Mouse (Mus musculus): ENCODE results near the gene Homer1. TPM values are rescaled to one million over a fixed set of nuclear protein-coding genes. Genes with fewer than 3 reads are reported as not detected.

Homer1 gene
- total and polyA plus RNA-seq, 3 experiments: 14.6 to 32.2 (median 16.2) TPM

DNA sequence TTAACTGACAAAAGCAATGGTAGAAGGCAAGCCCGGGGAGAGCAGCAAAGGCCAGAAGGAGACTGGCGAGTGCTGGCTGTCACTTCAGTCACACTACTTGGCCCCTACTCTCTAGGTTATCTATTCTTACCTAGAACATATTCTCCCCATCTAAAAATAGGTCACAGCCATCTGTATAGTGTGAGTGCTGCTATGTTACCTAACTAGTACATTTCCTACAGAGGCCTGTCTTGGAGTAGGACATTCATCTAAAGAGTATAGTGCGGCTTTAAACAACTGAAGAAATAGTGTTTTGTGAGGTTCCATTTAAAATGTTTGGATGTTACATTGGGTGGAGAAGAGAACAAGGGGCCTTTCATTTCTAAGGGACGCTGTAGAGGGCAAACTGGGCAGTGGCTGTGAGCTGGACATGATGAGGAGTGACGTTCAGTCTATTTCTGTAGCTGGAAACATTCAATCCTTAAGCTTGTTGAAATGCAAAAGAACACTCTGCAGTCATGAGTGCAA is 100.3 kb downstream of the Homer1 start:
- Histone ChIP-seq H3K4me1 (ENCODE audit: control insufficient read depth in 1 of 2, insufficient read depth in 2 of 2) (no peaks in the 10 kb centered on the region), H3K27me3 (replicated peaks) (no peaks in the 10 kb centered on the region), H3K79me2 (replicated peaks; ENCODE audit: control insufficient read depth, extremely low read depth, insufficient read depth, poor library complexity, severe bottlenecking) (no peaks in the 10 kb centered on the region), H3K36me3 (replicated peaks in 1 of 2; ENCODE audit: control insufficient read depth in 1 of 2, insufficient read depth in 1 of 2, low read length in 1 of 2) (peaks cover 0 to 29% of the 10 kb centered on the region in 2 experiments), H3K4me3 (replicated peaks in 1 of 3; ENCODE audit: low read depth in 2 of 3, low read length in 2 of 3, poor library complexity in 1 of 3) (no peak overlapping the region), H3K9me3 (replicated peaks; ENCODE audit: low read length) (no peaks in the 10 kb centered on the region), H3K27ac (ENCODE audit: insufficient read depth, low read depth) (no peak overlapping the region), H3K4me2 (ENCODE audit: insufficient read depth, low read depth, poor library complexity, severe bottlenecking) (no peak overlapping the region), H3K9ac (ENCODE audit: insufficient read depth, low read depth) (no peak overlapping the region)
- in situ Hi-C loops (cut with MboI; ENCODE audit: low pct_ligation_motif_present, low pct_unique_long_range_greater_than_20kb, low sequenced_read_pairs): no loop called here
- no peak for DNase-seq (ENCODE audit: extremely low read depth)
- no peak for TF ChIP-seq JUN (IDR thresholded peaks at IDR 0.05; ENCODE audit: insufficient read depth, low read depth, low read length)
- TF ChIP-seq CHD2 (IDR thresholded peaks at IDR 0.05; ENCODE audit: low read length): no peak
- TF ChIP-seq ZMIZ1 (IDR thresholded peaks at IDR 0.05; ENCODE audit: low read depth, low read length): no peak
- no peak for TF ChIP-seq BHLHE40 (IDR thresholded peaks at IDR 0.05; ENCODE audit: low read depth, low read length)
- no peak for TF ChIP-seq TBP (conservative IDR thresholded peaks at IDR 0.05; ENCODE audit: low read depth, low read length)
- no peak for TF ChIP-seq POLR2AphosphoS2 (IDR thresholded peaks at IDR 0.05; ENCODE audit: low read depth, low read length)
- TF ChIP-seq MXI1 (IDR thresholded peaks at IDR 0.05; ENCODE audit: low read depth, low read length): no peak
- TF ChIP-seq MYC (IDR thresholded peaks at IDR 0.05; ENCODE audit: low read depth, low read length): no peak
- TF ChIP-seq EP300 (IDR thresholded peaks at IDR 0.05; ENCODE audit: low read length): no peak
- no peak for TF ChIP-seq GABPA (IDR thresholded peaks at IDR 0.05; ENCODE audit: insufficient replicate concordance, low read depth, low read length)
- no peak for TF ChIP-seq TCF12 (IDR thresholded peaks at IDR 0.05; ENCODE audit: low read depth, low read length)
- dilution Hi-C loops (cut with MboI; ENCODE audit: extremely low pct_ligation_motif_present, extremely low pct_unique_long_range_greater_than_20kb, low sequenced_read_pairs): no loop called here

DNA sequence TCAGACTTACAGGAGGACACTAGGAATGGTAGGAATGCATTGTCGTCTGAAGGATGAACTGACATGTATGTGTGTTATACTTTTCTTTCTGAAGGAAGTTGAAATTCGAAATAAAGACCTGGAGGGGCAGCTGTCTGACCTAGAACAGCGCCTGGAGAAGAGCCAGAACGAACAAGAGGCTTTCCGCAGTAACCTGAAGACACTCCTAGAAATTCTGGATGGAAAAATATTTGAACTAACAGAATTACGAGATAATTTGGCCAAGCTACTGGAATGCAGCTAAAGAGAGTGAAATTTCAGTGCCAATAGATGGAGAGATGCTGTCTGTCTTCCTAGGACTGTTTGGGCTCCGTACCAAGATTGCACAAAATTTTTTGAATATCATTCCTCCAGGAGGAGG is 102.5 kb downstream of the Homer1 start:
- H3K79me2 ChIP-seq (replicated peaks; ENCODE audit: control insufficient read depth, extremely low read depth, insufficient read depth, poor library complexity, severe bottlenecking): no peaks in the 10 kb centered on the region
- H3K27ac ChIP-seq (ENCODE audit: insufficient read depth, low read depth): no peak overlapping the region
- H3K9ac ChIP-seq (ENCODE audit: insufficient read depth, low read depth): no peak overlapping the region
- H3K9me3 ChIP-seq (replicated peaks; ENCODE audit: low read length): no peaks in the 10 kb centered on the region
- no peaks in the 10 kb centered on the region for H3K27me3 ChIP-seq (replicated peaks)
- dilution Hi-C loops (cut with MboI; ENCODE audit: extremely low pct_ligation_motif_present, extremely low pct_unique_long_range_greater_than_20kb, low sequenced_read_pairs): no loop called here
- DNase-seq (ENCODE audit: extremely low read depth): no peak
- in situ Hi-C loops (cut with MboI; ENCODE audit: low pct_ligation_motif_present, low pct_unique_long_range_greater_than_20kb, low sequenced_read_pairs): no loop called here
- no peak overlapping the region for H3K4me3 ChIP-seq (replicated peaks in 1 of 3; ENCODE audit: low read depth in 2 of 3, low read length in 2 of 3, poor library complexity in 1 of 3)
- no peaks in the 10 kb centered on the region for H3K4me1 ChIP-seq (ENCODE audit: control insufficient read depth in 1 of 2, insufficient read depth in 2 of 2)
- TF ChIP-seq TCF12 (IDR thresholded peaks at IDR 0.05; ENCODE audit: low read depth, low read length): no peak
- TF ChIP-seq ZKSCAN1 (IDR thresholded peaks at IDR 0.05; ENCODE audit: borderline replicate concordance, low read depth, low read length): no peak
- no peak for TF ChIP-seq USF2 (conservative IDR thresholded peaks at IDR 0.05; ENCODE audit: low read depth, low read length)
- no peak for TF ChIP-seq MAX (IDR thresholded peaks at IDR 0.05; ENCODE audit: low read length)
- no peak for TF ChIP-seq RCOR1 (conservative IDR thresholded peaks at IDR 0.05; ENCODE audit: low read depth, low read length)
- TF ChIP-seq NRF1 (IDR thresholded peaks at IDR 0.05; ENCODE audit: low read depth, low read length): no peak
- TF ChIP-seq MYC (IDR thresholded peaks at IDR 0.05; ENCODE audit: low read depth, low read length): no peak
- TF ChIP-seq BHLHE40 (IDR thresholded peaks at IDR 0.05; ENCODE audit: low read depth, low read length): no peak
- TF ChIP-seq PAX5 (IDR thresholded peaks at IDR 0.05; ENCODE audit: low read length): no peak
- TF ChIP-seq ELF1 (IDR thresholded peaks at IDR 0.05; ENCODE audit: low read depth, low read length): no peak
- no peak for TF ChIP-seq POLR2AphosphoS2 (IDR thresholded peaks at IDR 0.05; ENCODE audit: low read depth, low read length)
- no peak for TF ChIP-seq ZC3H11A (IDR thresholded peaks at IDR 0.05; ENCODE audit: low read depth, low read length)
- TF ChIP-seq ZNF384 (IDR thresholded peaks at IDR 0.05; ENCODE audit: low read depth, low read length): no peak
- TF ChIP-seq HCFC1 (IDR thresholded peaks at IDR 0.05; ENCODE audit: low read depth, low read length): no peak
- TF ChIP-seq JUN (IDR thresholded peaks at IDR 0.05; ENCODE audit: insufficient read depth, low read depth, low read length): no peak
- H3K36me3 ChIP-seq (replicated peaks in 1 of 2; ENCODE audit: control insufficient read depth in 1 of 2, insufficient read depth in 1 of 2, low read length in 1 of 2): peaks cover 3 to 32% of the 10 kb centered on the region in 2 experiments
- no peak overlapping the region for H3K4me2 ChIP-seq (ENCODE audit: insufficient read depth, low read depth, poor library complexity, severe bottlenecking)

Measured in CH12.LX (cell line).